Mouse (Mus musculus): Measurements from ENCODE around the gene Olfr1202. TPM values are rescaled to one million over a fixed set of nuclear protein-coding genes. Genes with fewer than 3 reads are reported as not detected.

Gene Olfr1202
- total and polyA plus RNA-seq, 3 experiments = 0.11 TPM; not detected in 2

GRCm38 (mm10) chr2:88862931-88863330 lies 48.6 kb downstream of the Olfr1202 start, which contains the start of gene Olfr1206:
Olfr1206 (plus strand) TSS chr2:88863231.
- H3K36me3 ChIP-seq (replicated peaks) = no peaks in the 10 kb centered on the region
- H3K9me3 ChIP-seq (replicated peaks) = peaks cover 9% of the 10 kb centered on the region
- no peaks in the 10 kb centered on the region for H3K4me1 ChIP-seq (ENCODE audit: insufficient read depth, low read depth, low read length)
- H3K4me3 ChIP-seq (ENCODE audit: low read depth, low read length) = no peak within 1 kb of the TSS
- ATAC-seq (ENCODE audit: extremely low read depth, insufficient number of reproducible peaks, low FRiP score, poor library complexity, severe bottlenecking) = no peak
- TF ChIP-seq TAL1 (conservative IDR thresholded peaks at IDR 0.05; ENCODE audit: low read depth, low read length) = no peak
- no peak for TF ChIP-seq GATA1 (IDR thresholded peaks at IDR 0.05; ENCODE audit: borderline replicate concordance, low read length)
- no peak for TF ChIP-seq CTCF (IDR thresholded peaks at IDR 0.05; ENCODE audit: low read depth, low read length)
- no peak for TF ChIP-seq GATA2 (IDR thresholded peaks at IDR 0.05; ENCODE audit: borderline replicate concordance, low read depth, low read length)
- TF ChIP-seq POLR2AphosphoS5 (IDR thresholded peaks at IDR 0.05; ENCODE audit: insufficient replicate concordance, low read depth, low read length) = no peak
- no peaks in the 10 kb centered on the region for H3K27me3 ChIP-seq (ENCODE audit: insufficient read depth, low read length)
- DNase-seq (ENCODE audit: low spot score) = no peak

Other genes with a start within 250 kb of the Olfr1202 start
Only the 20 nearest of the 24 such genes appear.
- not detected in 2 replicates for gene Olfr1191-ps1, start 174.0 kb upstream of the Olfr1202 start, total RNA-seq (2014; fragmentation: Nextera tagmentation)
- gene Olfr1191-ps1, start 174.0 kb upstream of the Olfr1202 start, total RNA-seq (2017) = 0.05 TPM in 1 of 2 replicates, not detected in the other
- not detected in 2 replicates for gene Olfr1191-ps1, start 174.0 kb upstream of the Olfr1202 start, polyA plus RNA-seq (2012)
- not detected in 2 replicates for gene Olfr1192-ps1, start 166.0 kb upstream of the Olfr1202 start, total RNA-seq (2014; fragmentation: Nextera tagmentation)
- 0.12 and 0.27 TPM in 2 replicates for gene Olfr1192-ps1, start 166.0 kb upstream of the Olfr1202 start, total RNA-seq (2017)
- gene Olfr1192-ps1, start 166.0 kb upstream of the Olfr1202 start, polyA plus RNA-seq (2012) = not detected in 2 replicates
- not detected in 2 replicates for gene Olfr1193, start 138.9 kb upstream of the Olfr1202 start, total RNA-seq (2014; fragmentation: Nextera tagmentation)
- 0.12 and 0.55 TPM in 2 replicates for gene Olfr1193, start 138.9 kb upstream of the Olfr1202 start, total RNA-seq (2017)
- not detected in 2 replicates for gene Olfr1193, start 138.9 kb upstream of the Olfr1202 start, polyA plus RNA-seq (2012)
- gene Olfr1195, start 125.3 kb upstream of the Olfr1202 start, total RNA-seq (2014; fragmentation: Nextera tagmentation) = not detected in 2 replicates
- not detected in 2 replicates for gene Olfr1195, start 125.3 kb upstream of the Olfr1202 start, total RNA-seq (2017)
- gene Olfr1195, start 125.3 kb upstream of the Olfr1202 start, polyA plus RNA-seq (2012) = not detected in 2 replicates
- gene Olfr1196, start 109.9 kb upstream of the Olfr1202 start, total RNA-seq (2014; fragmentation: Nextera tagmentation) = not detected in 2 replicates
- 0.06 and 0.11 TPM in 2 replicates for gene Olfr1196, start 109.9 kb upstream of the Olfr1202 start, total RNA-seq (2017)
- gene Olfr1196, start 109.9 kb upstream of the Olfr1202 start, polyA plus RNA-seq (2012) = not detected in 2 replicates
- not detected in 2 replicates for gene Olfr1197, start 82.1 kb upstream of the Olfr1202 start, total RNA-seq (2014; fragmentation: Nextera tagmentation)
- 0.05 TPM in 1 of 2 replicates, not detected in the other for gene Olfr1197, start 82.1 kb upstream of the Olfr1202 start, total RNA-seq (2017)
- gene Olfr1197, start 82.1 kb upstream of the Olfr1202 start, polyA plus RNA-seq (2012) = not detected in 2 replicates
- not detected in 2 replicates for gene Olfr1198, start 63.1 kb upstream of the Olfr1202 start, total RNA-seq (2014; fragmentation: Nextera tagmentation)
- gene Olfr1198, start 63.1 kb upstream of the Olfr1202 start, total RNA-seq (2017) = 0.05 TPM in 1 of 2 replicates, not detected in the other
- not detected in 2 replicates for gene Olfr1198, start 63.1 kb upstream of the Olfr1202 start, polyA plus RNA-seq (2012)
- not detected in 2 replicates for gene Olfr1199, start 54.0 kb upstream of the Olfr1202 start, total RNA-seq (2014; fragmentation: Nextera tagmentation)
- 0.11 TPM in 1 of 2 replicates, not detected in the other for gene Olfr1199, start 54.0 kb upstream of the Olfr1202 start, total RNA-seq (2017)
- gene Olfr1199, start 54.0 kb upstream of the Olfr1202 start, polyA plus RNA-seq (2012) = not detected in 2 replicates
- not detected in 2 replicates for gene Olfr1200, start 44.0 kb upstream of the Olfr1202 start, total RNA-seq (2014; fragmentation: Nextera tagmentation)
- 0.38 TPM in 1 of 2 replicates, not detected in the other for gene Olfr1200, start 44.0 kb upstream of the Olfr1202 start, total RNA-seq (2017)
- not detected in 2 replicates for gene Olfr1200, start 44.0 kb upstream of the Olfr1202 start, polyA plus RNA-seq (2012)
- not detected in 2 replicates for gene Olfr1201, start 21.5 kb upstream of the Olfr1202 start, total RNA-seq (2014; fragmentation: Nextera tagmentation)
- 0.11 and 0.17 TPM in 2 replicates for gene Olfr1201, start 21.5 kb upstream of the Olfr1202 start, total RNA-seq (2017)
- not detected in 2 replicates for gene Olfr1201, start 21.5 kb upstream of the Olfr1202 start, polyA plus RNA-seq (2012)
- gene Olfr1205, start 15.2 kb downstream of the Olfr1202 start, total RNA-seq (2014; fragmentation: Nextera tagmentation) = not detected in 2 replicates
- 0.05 TPM in 1 of 2 replicates, not detected in the other for gene Olfr1205, start 15.2 kb downstream of the Olfr1202 start, total RNA-seq (2017)
- gene Olfr1205, start 15.2 kb downstream of the Olfr1202 start, polyA plus RNA-seq (2012) = not detected in 2 replicates
- gene Olfr1204, start 34.8 kb downstream of the Olfr1202 start, total RNA-seq (2014; fragmentation: Nextera tagmentation) = not detected in 2 replicates
- gene Olfr1204, start 34.8 kb downstream of the Olfr1202 start, total RNA-seq (2017) = 0.06 and 0.11 TPM in 2 replicates
- not detected in 2 replicates for gene Olfr1204, start 34.8 kb downstream of the Olfr1202 start, polyA plus RNA-seq (2012)
- not detected in 2 replicates for gene Olfr1206, start 48.7 kb downstream of the Olfr1202 start, total RNA-seq (2014; fragmentation: Nextera tagmentation)
- 0.16 TPM in 1 of 2 replicates, not detected in the other for gene Olfr1206, start 48.7 kb downstream of the Olfr1202 start, total RNA-seq (2017)
- gene Olfr1206, start 48.7 kb downstream of the Olfr1202 start, polyA plus RNA-seq (2012) = not detected in 2 replicates
- not detected in 2 replicates for gene Olfr1208, start 87.8 kb downstream of the Olfr1202 start, total RNA-seq (2014; fragmentation: Nextera tagmentation)
- 0.11 and 0.17 TPM in 2 replicates for gene Olfr1208, start 87.8 kb downstream of the Olfr1202 start, total RNA-seq (2017)
- not detected in 2 replicates for gene Olfr1208, start 87.8 kb downstream of the Olfr1202 start, polyA plus RNA-seq (2012)
- gene Olfr1209, start 100.7 kb downstream of the Olfr1202 start, total RNA-seq (2014; fragmentation: Nextera tagmentation) = not detected in 2 replicates
- gene Olfr1209, start 100.7 kb downstream of the Olfr1202 start, total RNA-seq (2017) = 0.05 TPM in 1 of 2 replicates, not detected in the other
- gene Olfr1209, start 100.7 kb downstream of the Olfr1202 start, polyA plus RNA-seq (2012) = 0.07 TPM in 1 of 2 replicates, not detected in the other
- not detected in 2 replicates for gene Olfr1211, start 123.6 kb downstream of the Olfr1202 start, total RNA-seq (2014; fragmentation: Nextera tagmentation)
- gene Olfr1211, start 123.6 kb downstream of the Olfr1202 start, total RNA-seq (2017) = 0.05 TPM in 1 of 2 replicates, not detected in the other
- gene Olfr1211, start 123.6 kb downstream of the Olfr1202 start, polyA plus RNA-seq (2012) = not detected in 2 replicates
- gene Olfr1212, start 139.5 kb downstream of the Olfr1202 start, total RNA-seq (2014; fragmentation: Nextera tagmentation) = not detected in 2 replicates
- 0.06 and 0.55 TPM in 2 replicates for gene Olfr1212, start 139.5 kb downstream of the Olfr1202 start, total RNA-seq (2017)
- gene Olfr1212, start 139.5 kb downstream of the Olfr1202 start, polyA plus RNA-seq (2012) = not detected in 2 replicates
- not detected in 2 replicates for gene Gm13762, start 165.8 kb downstream of the Olfr1202 start, total RNA-seq (2014; fragmentation: Nextera tagmentation)
- 0.17 TPM in 1 of 2 replicates, not detected in the other for gene Gm13762, start 165.8 kb downstream of the Olfr1202 start, total RNA-seq (2017)
- gene Gm13762, start 165.8 kb downstream of the Olfr1202 start, polyA plus RNA-seq (2012) = not detected in 2 replicates
- gene Olfr1214, start 178.2 kb downstream of the Olfr1202 start, total RNA-seq (2014; fragmentation: Nextera tagmentation) = not detected in 2 replicates
- 0.16 TPM in 1 of 2 replicates, not detected in the other for gene Olfr1214, start 178.2 kb downstream of the Olfr1202 start, total RNA-seq (2017)
- gene Olfr1214, start 178.2 kb downstream of the Olfr1202 start, polyA plus RNA-seq (2012) = not detected in 2 replicates
- gene Olfr1215, start 192.5 kb downstream of the Olfr1202 start, total RNA-seq (2014; fragmentation: Nextera tagmentation) = not detected in 2 replicates
- not detected in 2 replicates for gene Olfr1215, start 192.5 kb downstream of the Olfr1202 start, total RNA-seq (2017)
- gene Olfr1215, start 192.5 kb downstream of the Olfr1202 start, polyA plus RNA-seq (2012) = not detected in 2 replicates